Mouse (Mus musculus): ENCODE measurements at regions not wholly inside any gene's neighbourhood (a gene's known extent, or its start where the extent isn't known, plus 50 kb on each side); places are given as distances from the start of the nearest gene placed in this dataset.

GRCm38 (mm10) chr10:118034401-118034800 lies 107.2 kb upstream of the Mdm1 start:
- H3K4me1 ChIP-seq (ENCODE audit: control insufficient read depth, insufficient read depth, low read length) = no peaks in the 10 kb centered on the region
- no peaks in the 10 kb centered on the region for H3K36me3 ChIP-seq (ENCODE audit: control insufficient read depth, insufficient read depth, low read length)
- no peak overlapping the region for H3K4me3 ChIP-seq (replicated peaks; ENCODE audit: low read length)
- H3K27me3 ChIP-seq (ENCODE audit: control insufficient read depth, insufficient read depth, low read length) = no peaks in the 10 kb centered on the region
- 73% methylated on average over 17 of the region's 17 CpGs for WGBS
- no peak overlapping the region for H3K4me2 ChIP-seq (ENCODE audit: low read depth, low read length)
- H3K27ac ChIP-seq (ENCODE audit: low read length) = no peak overlapping the region
- no peak overlapping the region for H3K9ac ChIP-seq (ENCODE audit: low read length)
- H3K9me3 ChIP-seq (replicated peaks; ENCODE audit: control insufficient read depth, low read length) = no peaks in the 10 kb centered on the region
- no peak for ATAC-seq (ENCODE audit: insufficient read depth, low FRiP score)

GRCm38 (mm10) chr10:118035035-118035434 lies 106.6 kb upstream of the Mdm1 start:
- Histone ChIP-seq H3K9me3 (replicated peaks; ENCODE audit: control insufficient read depth, low read length) (no peaks in the 10 kb centered on the region), H3K36me3 (ENCODE audit: control insufficient read depth, insufficient read depth, low read length) (no peaks in the 10 kb centered on the region), H3K4me2 (ENCODE audit: low read depth, low read length) (no peak overlapping the region), H3K9ac (ENCODE audit: low read length) (no peak overlapping the region), H3K4me3 (replicated peaks; ENCODE audit: low read length) (no peak overlapping the region), H3K27me3 (ENCODE audit: control insufficient read depth, insufficient read depth, low read length) (no peaks in the 10 kb centered on the region), H3K4me1 (ENCODE audit: control insufficient read depth, insufficient read depth, low read length) (no peaks in the 10 kb centered on the region), H3K27ac (ENCODE audit: low read length) (no peak overlapping the region)
- ATAC-seq (ENCODE audit: insufficient read depth, low FRiP score) = no peak
- WGBS = 89% methylated on average over 13 of the region's 13 CpGs

- H3K36me3 ChIP-seq (ENCODE audit: control insufficient read depth, insufficient read depth, low read length) = no peaks in the 10 kb centered on the region
- no peaks in the 10 kb centered on the region for H3K4me1 ChIP-seq (ENCODE audit: control insufficient read depth, insufficient read depth, low read length)
- H3K27ac ChIP-seq (ENCODE audit: low read length) = no peak overlapping the region
- H3K9ac ChIP-seq (ENCODE audit: low read length) = no peak overlapping the region
- no peak overlapping the region for H3K4me3 ChIP-seq (replicated peaks; ENCODE audit: low read length)
- ATAC-seq (ENCODE audit: insufficient read depth, low FRiP score) = no peak
- no peaks in the 10 kb centered on the region for H3K27me3 ChIP-seq (ENCODE audit: control insufficient read depth, insufficient read depth, low read length)
- no peaks in the 10 kb centered on the region for H3K9me3 ChIP-seq (replicated peaks; ENCODE audit: control insufficient read depth, low read length)
- H3K4me2 ChIP-seq (ENCODE audit: low read depth, low read length) = no peak overlapping the region
- 93% methylated on average over 10 of the region's 10 CpGs for WGBS
Observed at GRCm38 (mm10) chr10:118038465-118038864, 103.1 kb upstream of the Mdm1 start.

- no peak overlapping the region for H3K4me3 ChIP-seq (replicated peaks; ENCODE audit: low read length)
- no peak overlapping the region for H3K27ac ChIP-seq (ENCODE audit: low read length)
- no peaks in the 10 kb centered on the region for H3K36me3 ChIP-seq (ENCODE audit: control insufficient read depth, insufficient read depth, low read length)
- WGBS = 73% methylated on average over 4 of the region's 4 CpGs
- H3K9ac ChIP-seq (ENCODE audit: low read length) = no peak overlapping the region
- H3K4me1 ChIP-seq (ENCODE audit: control insufficient read depth, insufficient read depth, low read length) = no peaks in the 10 kb centered on the region
- no peak for ATAC-seq (ENCODE audit: insufficient read depth, low FRiP score)
- H3K4me2 ChIP-seq (ENCODE audit: low read depth, low read length) = no peak overlapping the region
- no peaks in the 10 kb centered on the region for H3K9me3 ChIP-seq (replicated peaks; ENCODE audit: control insufficient read depth, low read length)
- no peaks in the 10 kb centered on the region for H3K27me3 ChIP-seq (ENCODE audit: control insufficient read depth, insufficient read depth, low read length)
Observed at GRCm38 (mm10) chr10:118039056-118039455, 102.6 kb upstream of the Mdm1 start.

GRCm38 (mm10) chr10:118041068-118041467 lies 100.5 kb upstream of the Mdm1 start:
- H3K4me3 ChIP-seq (replicated peaks; ENCODE audit: low read length) = no peak overlapping the region
- no peak overlapping the region for H3K27ac ChIP-seq (ENCODE audit: low read length)
- 93% methylated on average over 3 of the region's 3 CpGs for WGBS
- H3K27me3 ChIP-seq (ENCODE audit: control insufficient read depth, insufficient read depth, low read length) = no peaks in the 10 kb centered on the region
- no peak overlapping the region for H3K9ac ChIP-seq (ENCODE audit: low read length)
- no peaks in the 10 kb centered on the region for H3K36me3 ChIP-seq (ENCODE audit: control insufficient read depth, insufficient read depth, low read length)
- H3K9me3 ChIP-seq (replicated peaks; ENCODE audit: control insufficient read depth, low read length) = no peaks in the 10 kb centered on the region
- ATAC-seq (ENCODE audit: insufficient read depth, low FRiP score) = no peak
- no peak overlapping the region for H3K4me2 ChIP-seq (ENCODE audit: low read depth, low read length)
- no peaks in the 10 kb centered on the region for H3K4me1 ChIP-seq (ENCODE audit: control insufficient read depth, insufficient read depth, low read length)

- H3K4me2 ChIP-seq (ENCODE audit: low read depth, low read length) = no peak overlapping the region
- 60% methylated on average over 13 of the region's 13 CpGs for WGBS
- H3K9me3 ChIP-seq (replicated peaks; ENCODE audit: control insufficient read depth, low read length) = no peaks in the 10 kb centered on the region
- no peak overlapping the region for H3K9ac ChIP-seq (ENCODE audit: low read length)
- no peak overlapping the region for H3K4me3 ChIP-seq (replicated peaks; ENCODE audit: low read length)
- H3K4me1 ChIP-seq (ENCODE audit: control insufficient read depth, insufficient read depth, low read length) = no peaks in the 10 kb centered on the region
- H3K27me3 ChIP-seq (ENCODE audit: control insufficient read depth, insufficient read depth, low read length) = no peaks in the 10 kb centered on the region
- ATAC-seq (ENCODE audit: insufficient read depth, low FRiP score) = no peak
- H3K27ac ChIP-seq (ENCODE audit: low read length) = no peak overlapping the region
- H3K36me3 ChIP-seq (ENCODE audit: control insufficient read depth, insufficient read depth, low read length) = no peaks in the 10 kb centered on the region
Observed at GRCm38 (mm10) chr10:118043761-118044160, 97.8 kb upstream of the Mdm1 start.

GRCm38 (mm10) chr10:118044840-118045239 lies 96.8 kb upstream of the Mdm1 start:
- no peaks in the 10 kb centered on the region for H3K4me1 ChIP-seq (ENCODE audit: control insufficient read depth, insufficient read depth, low read length)
- no peak overlapping the region for H3K4me3 ChIP-seq (replicated peaks; ENCODE audit: low read length)
- no peaks in the 10 kb centered on the region for H3K36me3 ChIP-seq (ENCODE audit: control insufficient read depth, insufficient read depth, low read length)
- 78% methylated on average over 3 of the region's 3 CpGs for WGBS
- no peak overlapping the region for H3K4me2 ChIP-seq (ENCODE audit: low read depth, low read length)
- no peak overlapping the region for H3K27ac ChIP-seq (ENCODE audit: low read length)
- no peaks in the 10 kb centered on the region for H3K9me3 ChIP-seq (replicated peaks; ENCODE audit: control insufficient read depth, low read length)
- no peak overlapping the region for H3K9ac ChIP-seq (ENCODE audit: low read length)
- ATAC-seq (ENCODE audit: insufficient read depth, low FRiP score) = no peak
- no peaks in the 10 kb centered on the region for H3K27me3 ChIP-seq (ENCODE audit: control insufficient read depth, insufficient read depth, low read length)

GRCm38 (mm10) chr10:118045427-118045826 lies 96.2 kb upstream of the Mdm1 start:
- Histone ChIP-seq H3K9me3 (replicated peaks; ENCODE audit: control insufficient read depth, low read length) (no peaks in the 10 kb centered on the region), H3K27ac (ENCODE audit: low read length) (no peak overlapping the region), H3K4me2 (ENCODE audit: low read depth, low read length) (no peak overlapping the region), H3K27me3 (ENCODE audit: control insufficient read depth, insufficient read depth, low read length) (no peaks in the 10 kb centered on the region), H3K4me1 (ENCODE audit: control insufficient read depth, insufficient read depth, low read length) (no peaks in the 10 kb centered on the region), H3K9ac (ENCODE audit: low read length) (no peak overlapping the region), H3K36me3 (ENCODE audit: control insufficient read depth, insufficient read depth, low read length) (no peaks in the 10 kb centered on the region), H3K4me3 (replicated peaks; ENCODE audit: low read length) (no peak overlapping the region)
- no peak for ATAC-seq (ENCODE audit: insufficient read depth, low FRiP score)
- WGBS = 74% methylated on average over 2 of the region's 2 CpGs

GRCm38 (mm10) chr10:118046328-118046727 lies 95.3 kb upstream of the Mdm1 start:
- H3K9ac ChIP-seq (ENCODE audit: low read length) = no peak overlapping the region
- no peaks in the 10 kb centered on the region for H3K9me3 ChIP-seq (replicated peaks; ENCODE audit: control insufficient read depth, low read length)

GRCm38 (mm10) chr10:118046831-118047230 lies 94.8 kb upstream of the Mdm1 start:
- no peak overlapping the region for H3K4me2 ChIP-seq (ENCODE audit: low read depth, low read length)
- H3K36me3 ChIP-seq (ENCODE audit: control insufficient read depth, insufficient read depth, low read length) = no peaks in the 10 kb centered on the region
- ATAC-seq (ENCODE audit: insufficient read depth, low FRiP score) = no peak
- no peak overlapping the region for H3K9ac ChIP-seq (ENCODE audit: low read length)
- H3K27ac ChIP-seq (ENCODE audit: low read length) = no peak overlapping the region
- no peaks in the 10 kb centered on the region for H3K9me3 ChIP-seq (replicated peaks; ENCODE audit: control insufficient read depth, low read length)
- no peaks in the 10 kb centered on the region for H3K27me3 ChIP-seq (ENCODE audit: control insufficient read depth, insufficient read depth, low read length)
- WGBS = 93% methylated on average over 1 of the region's 1 CpGs
- no peak overlapping the region for H3K4me3 ChIP-seq (replicated peaks; ENCODE audit: low read length)
- no peaks in the 10 kb centered on the region for H3K4me1 ChIP-seq (ENCODE audit: control insufficient read depth, insufficient read depth, low read length)

More at GRCm38 (mm10) chr10:118046328-118046727, 95.3 kb upstream of the Mdm1 start:
- Histone ChIP-seq H3K4me1 (ENCODE audit: control insufficient read depth, insufficient read depth, low read length) (no peaks in the 10 kb centered on the region), H3K27me3 (ENCODE audit: control insufficient read depth, insufficient read depth, low read length) (no peaks in the 10 kb centered on the region), H3K4me2 (ENCODE audit: low read depth, low read length) (no peak overlapping the region), H3K4me3 (replicated peaks; ENCODE audit: low read length) (no peak overlapping the region), H3K36me3 (ENCODE audit: control insufficient read depth, insufficient read depth, low read length) (no peaks in the 10 kb centered on the region), H3K27ac (ENCODE audit: low read length) (no peak overlapping the region)
- WGBS = 73% methylated on average over 4 of the region's 4 CpGs
- ATAC-seq (ENCODE audit: insufficient read depth, low FRiP score) = no peak

Data from stomach, embryonic 16.5 days (tissue).